Mouse (Mus musculus) adrenal gland, adult 8-10 months (tissue): ENCODE data around the gene Nrn1l. TPM values are rescaled to one million over a fixed set of nuclear protein-coding genes. Genes with fewer than 3 reads are reported as not detected.

Experiments
- DNase-seq: peaks from one replicate; pipeline ENCODE4 v3.0.0; 2022
- total RNA-seq, 4 experiments: library from RNA; stranded (reverse); gene quantifications; 2 replicates each; pipeline ENCODE4 v1.2.4; 2022

Nrn1l gene
- total RNA-seq, 4 experiments from 2014 or later, result 0.75 to 2.3 (median 1.7) TPM

GRCm38 (mm10) chr8:105890870-105891269, 2.5 kb upstream of the Nrn1l start:
- no peak for DNase-seq

GRCm38 (mm10) chr8:105892432-105892831, 935 bp upstream of the Nrn1l start:
- no peak for DNase-seq

GRCm38 (mm10) chr8:105897801-105898480, 4.6 kb downstream of the Nrn1l start:
- no peak for DNase-seq

GRCm38 (mm10) chr8:105900180-105900940, 7.0 kb downstream of the Nrn1l start, which contains the start of gene Pskh1:
TSS of gene Pskh1 (plus strand) at chr8:105900441.
- DNase-seq, result peak; percentile 84

- no peak for DNase-seq
These were observed 7.7 kb downstream of the Nrn1l start for GRCm38 (mm10) chr8:105900941-105901616.

GRCm38 (mm10) chr8:105919390-105919789, 26.0 kb downstream of the Nrn1l start:
- DNase-seq, result no peak

- DNase-seq, result no peak
These were observed 31.8 kb downstream of the Nrn1l start for GRCm38 (mm10) chr8:105925123-105925522.

- DNase-seq, result peak; percentile 70
These were observed 37.2 kb downstream of the Nrn1l start for GRCm38 (mm10) chr8:105930602-105931001.

GRCm38 (mm10) chr8:105931271-105931670, 37.9 kb downstream of the Nrn1l start:
- no peak for DNase-seq

- no peak for DNase-seq
These were observed 39.2 kb downstream of the Nrn1l start for GRCm38 (mm10) chr8:105932525-105932924.

- DNase-seq, result no peak
These were observed 40.4 kb downstream of the Nrn1l start, which contains the start of gene Ctrl for GRCm38 (mm10) chr8:105933762-105934161. TSS of gene Ctrl (minus strand) at chr8:105933862.

GRCm38 (mm10) chr8:105935105-105935504, 41.7 kb downstream of the Nrn1l start:
- no peak for DNase-seq

GRCm38 (mm10) chr8:105935863-105936603, 42.7 kb downstream of the Nrn1l start:
- DNase-seq, result no peak

GRCm38 (mm10) chr8:105936866-105937475, 43.6 kb downstream of the Nrn1l start:
- peak; percentile 93 for DNase-seq

- peak; percentile 55 for DNase-seq
These were observed 44.3 kb downstream of the Nrn1l start for GRCm38 (mm10) chr8:105937496-105938305.

- peak; percentile 52 for DNase-seq
These were observed 44.9 kb downstream of the Nrn1l start, which contains the start of gene Psmb10 for GRCm38 (mm10) chr8:105938306-105938669. TSS of gene Psmb10 (minus strand) at chr8:105938444.

GRCm38 (mm10) chr8:105942026-105942425, 48.7 kb downstream of the Nrn1l start:
- no peak for DNase-seq

GRCm38 (mm10) chr8:105942542-105942941, 49.2 kb downstream of the Nrn1l start:
- DNase-seq, result no peak

- no peak for DNase-seq
These were observed 50.0 kb downstream of the Nrn1l start, which contains the start of gene Lcat for GRCm38 (mm10) chr8:105943321-105943739. TSS of gene Lcat (minus strand) at chr8:105943382.
